Mouse (Mus musculus): Measurements from ENCODE around the gene Nfia.

Gene Nfia

DNA sequence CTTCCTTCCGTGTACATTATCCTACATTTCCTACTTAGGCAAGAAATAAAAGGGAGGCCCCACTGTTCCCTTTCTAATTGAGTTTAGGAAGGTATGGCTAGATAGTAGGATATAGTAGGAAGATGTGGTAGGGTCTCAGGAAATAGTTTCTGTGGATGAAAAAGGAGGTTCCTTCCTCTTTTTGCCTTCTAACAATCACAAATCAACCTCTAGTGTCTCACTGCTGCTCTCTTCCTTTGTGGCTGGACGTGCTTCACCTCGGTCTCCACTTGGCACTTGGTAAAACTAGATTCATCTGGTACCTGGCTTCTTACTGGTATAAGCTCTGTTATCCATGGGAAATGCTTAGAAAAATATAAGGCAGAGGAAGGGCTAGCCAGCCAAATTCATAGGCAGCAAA, 65.2 kb downstream of the Nfia start:
- no peak for DNase-seq (ENCODE audit: extremely low spot score, low spot score)

DNA sequence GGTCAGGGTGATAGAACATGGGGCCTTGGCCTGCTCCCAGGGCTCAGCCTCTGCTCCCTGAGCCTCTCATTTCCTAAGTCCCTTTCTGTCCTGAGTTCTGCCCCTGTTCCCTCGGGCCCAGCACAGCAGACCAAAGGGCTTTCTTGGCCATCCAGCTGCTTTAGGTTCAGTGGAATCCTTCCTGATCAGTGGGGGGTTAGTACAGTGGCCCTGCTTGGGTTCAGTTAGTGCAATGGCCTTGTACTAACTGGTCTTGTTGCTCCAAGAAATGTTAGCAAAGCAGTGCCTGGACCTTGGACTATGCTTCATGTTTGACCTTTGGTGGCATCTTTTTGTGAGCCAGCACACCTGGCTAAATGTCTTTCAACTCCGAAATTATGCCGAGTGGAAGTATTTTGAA, 66.1 kb downstream of the Nfia start:
- no peak for DNase-seq (ENCODE audit: extremely low spot score, low spot score)

DNA sequence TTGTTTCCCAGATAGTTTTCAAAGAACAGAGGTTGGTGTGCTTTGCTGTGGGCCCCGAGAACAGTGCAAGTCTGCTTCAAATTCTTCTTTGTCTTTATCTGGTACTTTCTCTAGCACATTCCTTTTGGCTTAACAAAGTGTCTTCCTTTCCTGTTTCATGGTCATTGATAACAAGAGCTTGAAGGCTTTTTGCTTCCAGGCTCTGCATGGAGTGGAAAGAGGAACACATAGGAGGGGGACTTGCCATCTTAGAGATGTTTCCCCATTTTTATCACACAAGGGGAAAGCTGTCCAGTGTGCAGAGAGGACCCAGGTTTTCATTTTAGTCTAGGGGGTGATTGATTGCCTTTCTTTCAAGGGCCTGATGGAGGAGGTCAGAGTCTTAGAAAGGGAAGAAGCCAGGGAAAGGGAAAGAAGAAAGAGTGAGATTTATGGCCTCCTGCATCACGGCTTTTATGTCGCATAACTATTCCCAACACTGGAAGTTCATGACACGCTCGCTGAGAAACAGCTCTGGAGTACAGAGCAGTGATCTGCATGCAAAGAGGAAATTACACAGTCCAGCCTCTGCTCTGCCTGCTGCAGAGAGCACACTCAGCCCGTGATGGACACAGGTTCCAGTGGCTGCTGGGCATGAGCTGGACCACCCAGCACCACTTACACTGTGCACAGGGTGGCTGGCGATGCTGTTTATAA, 67.0 kb downstream of the Nfia start:
- peak; percentile 66 for DNase-seq (ENCODE audit: extremely low spot score, low spot score)

DNA sequence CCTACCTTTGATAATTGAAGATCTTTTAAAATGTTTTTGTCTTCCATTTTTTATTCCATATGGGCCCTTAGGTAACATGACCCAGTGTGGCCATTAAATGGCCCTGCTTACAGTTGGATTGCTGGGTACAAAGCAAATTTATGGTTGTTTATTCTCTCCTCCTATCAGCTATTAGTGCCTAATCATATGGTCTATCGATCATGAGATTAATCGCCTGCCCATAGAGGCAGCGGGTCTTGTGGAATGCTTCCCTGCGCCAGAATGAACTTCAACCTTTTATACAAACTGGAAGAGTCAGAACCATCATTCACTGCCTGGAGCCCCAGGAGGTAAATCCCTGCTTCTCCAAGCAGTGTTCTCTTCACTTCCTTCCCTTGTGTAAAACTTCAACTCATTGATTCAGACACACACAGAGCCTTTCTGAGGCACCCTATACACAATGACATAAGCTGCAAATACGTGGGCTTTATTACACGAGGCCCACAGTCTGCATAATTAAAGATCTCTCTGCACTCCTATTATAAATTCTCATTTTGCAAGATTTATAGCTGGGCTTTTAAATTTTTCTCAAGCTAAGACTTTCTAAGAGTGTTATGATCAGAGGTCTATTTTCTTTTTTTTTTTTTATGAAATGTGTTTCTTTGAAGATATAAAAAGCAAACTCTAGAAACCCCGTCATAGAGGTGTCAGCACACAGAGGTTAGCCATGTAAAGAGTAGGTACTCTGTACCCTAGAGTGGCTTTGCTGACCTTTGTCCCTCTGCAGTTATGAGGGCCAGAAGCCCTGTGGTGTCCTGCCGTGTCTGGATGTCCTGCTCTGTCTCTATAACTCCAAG, 67.9 kb downstream of the Nfia start:
- DNase-seq (ENCODE audit: extremely low spot score, low spot score), result peak; percentile 47

DNA sequence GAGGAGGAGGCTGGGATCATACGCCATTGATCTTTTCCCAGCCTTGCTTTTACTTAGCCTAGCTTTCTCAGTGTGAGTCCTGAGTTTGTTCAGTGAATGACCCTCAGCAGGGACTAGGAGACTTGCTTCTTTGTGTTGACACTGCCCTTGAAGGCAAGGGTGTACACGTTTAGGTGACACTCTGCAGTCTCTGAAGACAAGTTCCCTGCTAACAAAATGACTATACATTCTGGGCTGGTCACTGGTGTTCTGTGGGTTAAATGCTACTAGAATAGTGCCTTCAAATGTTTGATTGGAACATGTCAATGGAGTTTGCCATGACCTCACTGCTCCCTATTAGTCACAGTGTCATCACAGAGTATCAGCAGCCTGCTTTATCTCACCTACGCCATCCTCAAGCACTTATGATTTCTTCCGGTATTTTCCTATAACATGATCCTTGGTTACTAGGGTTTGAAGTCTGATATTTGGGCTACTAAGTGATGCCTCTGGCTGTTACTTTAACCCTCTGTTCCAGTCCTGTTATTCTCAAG, 68.6 kb downstream of the Nfia start:
- peak; percentile 27 for DNase-seq (ENCODE audit: extremely low spot score, low spot score)

DNA sequence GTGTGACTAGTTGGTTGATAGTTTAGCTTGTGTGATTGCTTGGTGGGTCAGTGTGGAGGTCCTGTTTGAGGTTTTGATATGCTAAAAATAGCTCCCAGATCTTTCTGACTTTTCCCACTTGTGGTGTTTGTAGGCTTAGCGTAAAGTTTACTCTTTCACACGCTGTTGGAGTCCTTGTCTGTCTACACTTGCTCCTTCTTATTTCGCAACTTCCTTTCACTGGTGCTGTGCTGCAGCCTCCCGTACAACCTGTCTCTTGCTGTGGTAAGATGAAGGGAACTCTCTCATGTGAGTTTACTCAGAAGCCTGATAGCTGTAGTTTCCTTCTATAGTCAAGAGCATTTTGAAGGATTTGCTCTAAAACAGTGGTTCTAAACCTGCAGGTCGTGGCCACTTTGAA, 69.2 kb downstream of the Nfia start:
- no peak for DNase-seq (ENCODE audit: extremely low spot score, low spot score)

DNA sequence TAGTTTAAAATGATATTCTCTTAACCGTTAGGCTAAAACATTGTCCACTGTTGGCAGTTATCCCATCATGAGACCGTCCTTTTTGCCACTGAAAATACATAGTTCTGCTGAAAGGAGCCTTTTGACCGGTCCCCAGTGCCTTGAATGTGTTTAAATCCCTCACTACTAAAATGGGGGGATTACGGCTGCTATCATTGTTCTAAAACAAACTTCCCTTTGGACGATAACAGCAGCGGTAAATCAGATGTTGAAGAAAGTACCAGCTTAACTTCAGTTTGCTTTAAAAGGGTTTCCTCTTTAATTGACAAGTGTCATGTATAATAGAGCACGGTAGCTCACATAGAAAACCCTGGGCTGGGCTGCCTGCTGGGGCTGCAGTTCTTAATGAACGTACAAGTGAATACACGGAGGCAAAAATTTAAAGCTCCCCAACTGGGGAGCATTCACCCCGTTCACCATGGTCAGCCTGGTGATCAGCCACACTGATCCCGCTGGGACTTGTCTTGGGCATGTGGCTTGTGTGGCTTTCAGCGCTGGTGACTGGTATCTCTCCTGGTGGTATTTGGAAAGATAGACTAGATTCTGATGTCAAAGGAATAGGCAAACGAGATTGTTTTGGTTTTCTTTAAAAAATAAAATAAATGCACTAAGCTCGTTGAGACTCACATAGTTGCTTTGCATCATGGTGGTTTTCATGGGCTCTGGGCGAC, 71.6 kb downstream of the Nfia start:
- DNase-seq (ENCODE audit: extremely low spot score, low spot score), result no peak

DNA sequence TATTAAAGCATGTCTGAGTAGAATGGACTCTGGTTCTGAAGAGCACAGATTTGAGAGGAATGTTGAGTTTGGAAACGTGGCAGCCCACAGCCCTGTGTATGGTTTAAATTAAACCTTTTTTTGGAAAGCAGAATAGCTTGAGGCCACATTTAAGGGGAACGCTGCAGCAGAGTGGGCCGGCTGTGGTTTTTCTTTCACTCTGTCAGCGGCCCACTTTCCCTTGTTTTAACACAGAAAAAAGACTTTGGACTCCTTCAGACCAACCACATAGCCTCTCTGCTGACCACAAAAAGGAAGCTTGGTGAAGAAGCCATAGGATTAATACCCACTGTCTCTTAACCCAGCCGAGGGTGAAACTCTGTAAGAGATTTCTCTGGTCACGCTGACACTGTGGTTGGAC, 72.4 kb downstream of the Nfia start:
- DNase-seq (ENCODE audit: extremely low spot score, low spot score), result no peak

DNA sequence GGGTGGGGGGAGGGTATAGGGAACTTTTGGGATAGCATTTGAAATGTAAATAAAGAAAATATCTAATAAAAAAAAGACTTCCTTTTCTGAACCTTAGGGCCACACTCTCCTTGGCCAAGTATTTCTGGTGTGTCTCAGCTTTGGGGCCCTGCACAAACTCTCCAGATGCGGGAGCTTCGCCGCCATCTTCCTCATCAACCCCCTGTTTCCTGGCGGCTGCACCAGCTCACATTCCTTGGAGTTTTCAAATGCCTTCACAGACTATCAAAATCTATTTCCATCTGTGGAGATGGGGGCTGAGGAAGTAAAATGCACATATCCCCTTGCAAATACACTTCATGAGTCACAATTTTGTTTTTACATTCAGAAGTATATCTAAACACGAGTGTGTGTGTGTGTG, 75.1 kb downstream of the Nfia start:
- DNase-seq (ENCODE audit: extremely low spot score, low spot score), result no peak

DNA sequence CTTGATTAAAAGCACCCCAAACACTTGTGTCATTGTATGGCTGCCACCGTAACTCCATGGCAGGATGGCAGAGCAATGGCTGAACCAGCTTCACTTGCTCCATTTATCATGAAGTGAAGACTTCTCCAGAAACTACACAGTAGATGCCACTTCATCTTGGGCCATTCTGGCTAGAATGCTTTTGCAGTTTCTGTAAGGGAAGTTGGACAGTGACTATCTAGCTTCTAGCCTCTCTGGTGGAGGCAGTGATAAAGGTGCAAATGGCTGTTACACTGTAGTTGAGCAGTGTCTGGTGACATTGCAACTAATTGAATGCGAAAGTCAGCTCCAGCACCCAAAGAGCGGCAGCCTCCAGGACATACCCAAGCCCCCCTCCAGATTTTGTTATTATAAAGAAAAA, 78.5 kb downstream of the Nfia start:
- no peak for DNase-seq (ENCODE audit: extremely low spot score, low spot score)

DNA sequence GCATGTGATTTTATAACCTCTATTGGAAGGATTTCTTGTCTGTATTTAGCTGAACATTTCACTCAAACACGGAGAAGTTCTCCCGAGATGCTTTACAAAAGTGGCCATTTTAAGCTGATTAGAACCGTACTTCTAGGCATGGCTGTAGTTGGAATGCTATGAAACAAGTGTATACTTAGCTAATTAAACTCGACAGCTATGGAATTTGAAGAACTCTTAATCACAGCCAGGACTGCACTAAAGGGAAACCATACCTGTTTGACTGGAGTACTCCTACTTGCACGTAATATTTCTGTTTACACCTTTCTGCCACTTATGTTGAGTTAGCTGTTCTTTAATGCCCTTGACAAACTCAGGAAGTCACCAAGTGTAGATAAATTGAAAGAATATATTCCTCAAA, 79.2 kb downstream of the Nfia start:
- DNase-seq (ENCODE audit: extremely low spot score, low spot score), result no peak

DNA sequence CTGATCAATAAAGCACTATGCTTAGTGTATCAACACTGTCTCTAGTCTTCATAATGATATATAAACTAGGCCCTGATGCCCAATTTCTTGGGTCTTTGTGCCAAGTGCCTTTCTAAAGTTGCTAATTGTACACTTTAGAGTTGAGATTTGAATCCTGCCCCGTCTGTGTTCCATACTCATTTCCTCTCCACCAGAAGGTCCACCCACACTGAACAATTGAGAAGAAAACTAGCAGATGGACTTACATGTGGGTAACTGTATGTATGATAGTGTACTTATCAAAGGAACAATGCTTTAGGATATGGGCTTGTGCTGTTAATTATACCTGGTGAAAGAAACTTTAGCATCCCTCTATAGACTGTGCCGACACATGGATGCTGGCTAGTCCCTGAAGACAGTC, 80.1 kb downstream of the Nfia start:
- DNase-seq (ENCODE audit: extremely low spot score, low spot score), result no peak

DNA sequence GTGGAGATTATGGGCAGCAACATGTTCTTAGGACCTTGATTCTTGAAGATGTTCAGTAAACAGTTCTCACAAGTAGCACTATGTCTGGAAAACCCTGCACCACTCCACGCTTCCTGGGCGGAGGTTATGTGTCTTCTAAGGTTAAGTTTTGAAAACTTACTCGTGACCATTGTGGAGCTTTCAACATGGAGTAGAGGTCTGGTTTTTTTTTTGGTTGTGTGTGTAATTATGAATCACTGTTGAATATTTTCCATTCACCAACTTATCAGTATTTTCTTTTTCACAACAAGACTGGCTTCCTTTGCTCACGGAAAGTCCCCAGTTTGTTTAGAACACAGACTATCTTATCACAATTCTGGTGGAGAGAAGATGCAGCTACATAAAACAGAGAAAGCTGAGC, 82.2 kb downstream of the Nfia start:
- DNase-seq (ENCODE audit: extremely low spot score, low spot score), result no peak

DNA sequence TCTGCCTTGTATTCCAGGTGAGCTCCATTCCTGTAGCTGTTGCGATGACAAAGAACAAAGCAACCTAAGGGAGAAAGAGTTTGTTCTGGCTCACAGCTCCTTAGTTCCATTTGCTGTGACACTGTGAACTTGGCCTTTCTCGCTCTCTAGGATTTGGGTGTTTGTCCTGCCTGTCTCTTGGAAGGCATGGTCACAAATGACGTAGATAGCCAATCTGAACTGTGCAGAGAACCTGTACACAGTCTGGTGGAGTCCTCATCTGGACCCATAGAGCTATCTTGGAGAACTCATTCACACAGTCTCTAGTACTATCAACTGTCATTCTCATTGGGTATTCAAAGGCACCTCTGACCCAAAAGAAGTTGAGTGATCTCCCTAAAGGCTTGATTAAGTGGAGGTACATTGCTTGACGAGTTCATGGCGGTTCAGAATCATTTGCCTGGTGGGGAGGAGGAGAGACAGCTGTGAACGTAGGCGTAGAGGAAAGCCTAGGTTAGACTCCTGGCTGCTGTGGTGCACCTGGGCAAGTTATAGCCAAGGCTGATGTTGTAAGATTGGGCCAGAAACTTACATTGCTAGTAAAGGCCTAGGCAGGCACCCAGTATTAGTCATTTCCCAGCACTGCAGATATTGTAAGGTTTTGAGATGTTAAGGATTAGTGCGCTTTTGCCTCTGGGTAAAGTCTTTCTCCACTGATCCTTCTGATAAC, 83.3 kb downstream of the Nfia start:
- DNase-seq (ENCODE audit: extremely low spot score, low spot score), result no peak

DNA sequence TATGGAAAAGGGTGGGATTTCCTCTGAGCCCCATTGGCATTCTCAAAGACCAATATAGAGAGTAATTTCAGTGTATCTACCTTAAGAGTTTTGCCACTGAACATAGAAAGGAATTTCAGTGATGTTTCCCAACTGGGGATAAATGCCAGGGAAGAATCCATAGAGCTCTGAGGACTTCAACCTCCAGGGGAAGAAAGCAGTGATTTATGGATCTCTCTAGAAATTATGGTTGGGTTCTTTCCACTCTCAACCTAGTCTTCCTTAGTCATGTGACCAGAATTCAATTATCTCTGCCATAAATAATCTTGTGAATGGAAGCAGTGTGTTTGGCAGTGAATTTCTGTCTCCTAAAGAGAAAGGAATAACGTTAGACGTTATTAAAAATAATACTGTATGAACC, 85.0 kb downstream of the Nfia start:
- DNase-seq (ENCODE audit: extremely low spot score, low spot score), result no peak

DNA sequence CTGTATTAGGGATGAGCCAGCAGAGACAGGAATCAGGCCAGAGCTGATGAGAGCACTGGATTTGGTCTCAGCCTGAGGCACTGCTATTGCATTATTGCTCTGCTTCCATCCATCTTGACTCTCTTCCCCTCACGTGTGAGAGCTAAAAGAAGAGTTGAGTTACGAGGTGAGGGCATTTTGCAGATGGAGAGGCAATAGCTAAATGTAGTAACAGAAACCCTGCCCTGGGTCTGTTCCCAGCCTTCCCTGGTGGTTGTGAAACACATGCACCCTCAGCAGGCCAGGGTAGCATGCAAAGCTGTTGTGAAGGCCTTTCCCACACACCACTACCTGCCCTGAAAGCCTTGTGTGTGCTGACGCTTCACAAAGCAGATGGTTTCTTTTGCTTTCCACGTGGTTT, 86.9 kb downstream of the Nfia start:
- no peak for DNase-seq (ENCODE audit: extremely low spot score, low spot score)

DNA sequence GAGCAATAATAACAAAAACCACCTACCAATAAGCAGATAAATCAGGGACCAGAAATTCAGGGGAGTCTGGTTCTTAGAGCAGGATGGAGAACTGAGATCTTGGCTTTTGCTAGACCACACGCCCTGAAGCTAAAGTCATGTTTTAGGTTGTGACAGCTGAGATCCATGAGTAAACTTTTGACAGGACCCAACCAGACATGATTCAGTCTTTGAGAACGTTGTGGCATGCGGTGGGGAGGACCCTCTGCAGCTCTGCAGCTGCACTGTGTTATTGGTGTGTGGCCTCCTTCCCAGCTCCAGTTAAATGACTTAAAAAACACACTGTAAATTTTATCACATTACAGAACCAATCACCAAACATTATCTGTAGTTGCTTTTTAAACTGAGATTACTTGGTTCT, 87.8 kb downstream of the Nfia start:
- no peak for DNase-seq (ENCODE audit: extremely low spot score, low spot score)

DNA sequence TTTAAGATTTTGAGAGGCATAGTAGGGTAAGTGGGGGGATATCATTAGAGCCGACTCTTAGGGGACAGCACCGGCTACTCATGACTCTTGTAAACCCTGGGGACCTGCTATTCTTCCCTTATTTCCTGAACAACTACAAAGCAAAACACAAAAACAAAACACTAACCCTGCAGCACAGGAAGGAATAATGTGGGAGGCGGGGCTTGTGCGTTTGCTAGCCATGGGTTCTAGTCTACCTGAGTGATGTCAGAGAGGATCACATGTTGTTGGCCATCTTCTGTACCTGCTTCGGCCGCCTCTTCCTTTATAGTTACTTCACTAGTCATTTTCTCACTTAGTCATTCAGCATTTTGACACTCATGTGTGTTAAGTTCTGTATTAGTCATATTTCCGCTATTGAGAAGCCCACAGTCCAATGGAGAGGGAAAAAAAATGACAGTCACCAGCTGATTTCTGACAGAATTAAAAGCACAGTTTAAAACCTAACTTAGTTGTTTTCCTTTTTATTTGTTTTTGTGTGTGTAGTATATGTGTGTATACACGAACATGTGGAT, 88.3 kb downstream of the Nfia start:
- no peak for DNase-seq (ENCODE audit: extremely low spot score, low spot score)

DNA sequence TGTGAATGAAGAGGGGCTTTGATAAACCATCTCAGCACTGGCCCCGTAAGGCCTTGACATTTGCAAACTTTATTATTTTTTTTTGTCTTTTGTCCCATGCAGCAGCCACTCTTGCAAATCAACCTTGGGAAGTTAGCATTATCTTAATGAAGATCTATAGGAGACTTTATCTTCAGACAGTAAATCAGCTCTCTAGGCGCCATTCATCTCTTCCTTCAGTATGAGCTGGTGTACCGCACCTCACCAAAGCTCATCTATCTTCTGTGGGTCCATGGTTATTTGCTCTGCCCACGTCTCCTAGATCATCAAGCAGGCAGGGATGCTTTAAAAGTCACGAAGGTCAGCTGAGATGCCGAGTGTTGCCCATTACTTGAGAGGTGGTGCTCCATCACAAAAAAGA, 89.8 kb downstream of the Nfia start:
- no peak for DNase-seq (ENCODE audit: extremely low spot score, low spot score)

DNA sequence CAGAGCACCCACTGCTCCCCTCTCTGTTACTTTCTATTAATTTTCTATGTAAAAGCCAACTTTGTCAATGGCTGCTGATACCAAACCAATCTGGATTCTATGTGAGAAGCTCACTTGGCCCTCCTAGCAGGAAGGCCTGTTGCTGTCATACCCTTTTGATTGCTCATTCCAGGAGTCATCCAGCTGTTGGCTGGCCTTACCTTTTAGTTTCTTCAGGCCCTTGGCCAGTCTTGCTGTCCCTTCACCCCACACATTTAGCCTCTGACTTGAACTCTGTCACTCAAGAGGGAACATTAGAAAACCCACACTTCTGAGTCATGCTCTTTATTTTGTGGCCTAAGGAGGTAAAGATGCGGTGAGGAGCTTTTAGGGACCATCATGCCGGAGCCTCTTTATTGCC, 91.7 kb downstream of the Nfia start:
- DNase-seq (ENCODE audit: extremely low spot score, low spot score), result no peak

DNA sequence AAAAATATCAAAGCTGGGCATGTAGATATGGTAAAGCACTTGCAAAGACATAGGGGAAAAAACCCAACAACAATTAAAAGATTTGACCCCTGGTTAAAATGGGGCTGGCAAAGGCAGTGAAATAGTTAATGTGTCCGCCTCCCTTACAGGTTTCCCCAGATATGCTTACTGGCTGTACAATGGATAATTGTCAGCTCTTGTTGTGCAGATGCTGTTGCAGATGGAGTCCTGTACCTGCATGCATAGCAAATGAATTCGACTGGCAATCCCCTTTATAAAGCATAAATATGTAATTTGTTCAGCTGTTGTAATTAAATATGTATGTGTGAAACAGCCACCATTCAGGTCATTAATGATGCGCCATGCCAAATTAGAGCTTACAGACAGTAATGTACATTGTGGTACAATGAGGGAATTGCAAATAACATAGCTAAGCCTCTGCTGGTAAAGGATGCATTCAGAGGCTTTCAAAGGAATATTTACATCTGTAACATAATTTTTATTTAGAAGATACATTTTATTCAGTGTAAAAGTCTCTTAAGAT, 92.9 kb downstream of the Nfia start:
- no peak for DNase-seq (ENCODE audit: extremely low spot score, low spot score)
